Mouse (Mus musculus) cerebellum, postnatal 36 days (tissue): Measurements from ENCODE around the gene Sult1d1.
"Not testable (repeated sequence)": the region's sequence is repeated elsewhere in the genome, so short reads cannot be mapped to it uniquely, and the experiment has no call there.

Experiments
- DNase-seq, 2 experiments: peaks; one replicate each; pipeline ENCODE4 v3.0.0; 2021 to 2022; ENCODE audit warnings: mixed read lengths in 2 of 2

Sult1d1 gene

DNA sequence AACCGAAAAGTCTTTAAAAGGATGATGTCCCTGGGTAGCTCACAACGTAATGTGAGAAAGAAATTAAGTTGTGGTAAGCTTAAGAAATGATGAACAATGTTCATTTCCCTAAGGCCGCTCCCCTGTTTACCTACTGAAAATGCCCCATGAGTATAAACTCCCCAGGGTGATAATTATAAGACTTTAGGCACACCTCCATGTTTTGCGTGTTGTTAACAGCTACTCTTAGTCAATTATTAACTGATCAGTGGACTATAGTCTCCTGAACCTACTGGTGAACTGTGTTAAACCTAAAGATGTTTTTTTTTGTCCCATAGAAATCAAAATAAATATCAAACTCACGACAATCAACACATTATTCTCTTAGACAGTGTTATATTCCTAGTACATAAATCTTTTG lies at the start of gene Sult1d1:
TSS of gene Sult1d1 (minus strand) at position 183 of the 400 bp plus-strand sequence.
- DNase-seq, result no peak

GRCm38 (mm10) chr5:87615128-87615390 lies 46.2 kb upstream of the Sult1d1 start:
- no peak for DNase-seq

- DNase-seq, result no peak
Measured at GRCm38 (mm10) chr5:87614364-87615127, 45.7 kb upstream of the Sult1d1 start.

DNA sequence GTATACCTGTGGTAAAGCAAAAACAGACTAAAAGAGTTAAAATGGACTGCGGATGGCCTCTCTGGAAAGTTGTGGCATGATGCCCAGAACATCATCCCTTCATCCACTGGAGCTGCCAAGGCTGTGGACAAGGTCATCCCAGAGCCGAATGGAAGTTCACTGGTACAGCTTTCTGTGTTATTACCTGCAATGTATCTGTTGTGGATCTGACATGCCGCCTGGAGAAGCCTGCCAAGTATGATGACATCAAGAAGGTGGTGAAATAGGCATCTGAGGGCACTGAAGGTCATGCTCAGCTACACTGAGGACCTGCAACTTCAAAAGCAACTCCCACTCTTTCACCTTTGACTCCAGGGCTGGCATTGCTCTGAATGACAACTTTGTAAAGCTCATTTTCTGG lies 32.2 kb upstream of the Sult1d1 start:
- DNase-seq, result no peak

DNA sequence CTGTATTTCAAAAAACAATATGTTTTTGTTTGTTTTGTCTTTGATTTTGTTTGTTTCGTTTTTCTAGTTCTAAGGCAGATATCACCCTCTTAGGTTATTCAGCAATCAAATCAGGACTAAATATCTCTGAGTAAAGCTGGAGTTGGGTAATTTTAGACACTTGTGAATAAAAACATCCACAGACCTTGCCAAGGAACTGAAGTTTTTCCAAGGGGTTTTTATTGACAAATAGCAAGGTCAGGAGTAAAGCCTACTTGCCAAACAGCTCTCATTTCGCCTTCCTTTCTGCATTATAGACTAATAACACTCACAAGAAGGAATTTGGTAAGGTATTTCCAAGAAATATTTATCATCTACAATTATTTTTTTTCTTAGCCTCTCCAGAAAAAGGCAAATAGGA lies 29.1 kb upstream of the Sult1d1 start:
- DNase-seq, result no peak

- no peak for DNase-seq
Measured at GRCm38 (mm10) chr5:87591494-87591893, 22.7 kb upstream of the Sult1d1 start, which contains the start of gene Sult1e1. TSS of gene Sult1e1 (minus strand) at chr5:87591594.

- no peak for DNase-seq
Measured at GRCm38 (mm10) chr5:87589916-87590315, 21.1 kb upstream of the Sult1d1 start.

DNA sequence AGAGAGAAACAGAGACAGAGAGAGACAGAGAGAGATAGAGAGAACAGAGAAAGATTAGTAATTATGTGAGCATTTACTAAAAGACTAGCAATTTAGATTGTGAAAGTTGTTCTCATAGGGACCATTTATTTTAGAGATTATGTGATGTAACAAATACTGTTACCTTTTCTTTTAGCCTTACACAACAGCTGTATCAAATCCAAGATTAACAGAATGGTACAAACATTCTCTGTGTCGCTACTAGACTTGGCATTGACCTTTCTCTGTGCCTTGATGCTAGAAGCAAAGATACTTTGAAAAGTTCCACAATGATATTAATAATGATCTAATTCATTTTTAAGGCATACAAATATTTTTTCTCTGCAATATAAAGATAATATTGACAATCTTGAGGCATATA lies 11.6 kb upstream of the Sult1d1 start:
- DNase-seq, result no peak

GRCm38 (mm10) chr5:87574174-87574573 lies 5.3 kb upstream of the Sult1d1 start:
- no peak for DNase-seq

- no peak for DNase-seq
Measured at GRCm38 (mm10) chr5:87573490-87573889, 4.7 kb upstream of the Sult1d1 start.

DNA sequence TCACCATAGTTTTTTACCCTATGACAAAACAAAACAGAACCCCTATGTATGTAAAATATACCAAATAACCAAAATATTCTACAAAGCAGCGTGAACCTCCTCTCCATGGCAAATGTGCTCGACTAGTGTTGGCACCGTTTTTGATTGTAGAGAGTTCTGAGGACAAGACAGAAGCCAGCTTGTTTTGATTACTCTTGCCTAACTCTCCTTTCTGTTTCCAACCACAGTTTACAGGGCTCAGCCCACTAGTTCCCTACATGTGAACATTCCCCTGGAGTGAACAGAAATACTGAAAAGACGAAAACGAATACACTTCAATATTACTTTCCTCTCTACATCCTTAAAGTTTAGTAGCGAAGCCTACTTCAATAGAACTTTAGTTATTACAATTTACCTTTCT lies 4.0 kb upstream of the Sult1d1 start:
- no peak for DNase-seq

GRCm38 (mm10) chr5:87567306-87567705 lies 1.5 kb downstream of the Sult1d1 start:
- no peak for DNase-seq

GRCm38 (mm10) chr5:87562966-87563365 lies 5.9 kb downstream of the Sult1d1 start:
- DNase-seq, result no peak

DNA sequence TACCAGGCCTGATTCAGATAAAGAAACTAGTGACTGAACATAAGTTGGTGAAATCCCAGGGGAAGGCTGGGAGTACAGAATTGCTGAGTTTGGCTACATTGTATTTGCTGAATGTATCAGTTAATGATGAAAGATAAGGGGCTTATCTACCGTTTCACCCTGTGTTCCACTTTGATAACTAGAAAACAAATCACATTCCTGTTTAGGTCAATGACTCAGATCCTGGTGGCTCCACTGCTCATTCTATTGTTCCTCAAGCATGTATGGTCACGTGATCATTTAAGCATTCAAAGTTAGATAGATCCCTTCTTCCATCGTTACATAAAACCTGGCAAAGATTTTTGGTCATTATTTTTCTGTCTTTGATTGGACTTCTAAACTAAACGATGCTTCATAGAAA lies 6.3 kb downstream of the Sult1d1 start:
- DNase-seq, result no peak

DNA sequence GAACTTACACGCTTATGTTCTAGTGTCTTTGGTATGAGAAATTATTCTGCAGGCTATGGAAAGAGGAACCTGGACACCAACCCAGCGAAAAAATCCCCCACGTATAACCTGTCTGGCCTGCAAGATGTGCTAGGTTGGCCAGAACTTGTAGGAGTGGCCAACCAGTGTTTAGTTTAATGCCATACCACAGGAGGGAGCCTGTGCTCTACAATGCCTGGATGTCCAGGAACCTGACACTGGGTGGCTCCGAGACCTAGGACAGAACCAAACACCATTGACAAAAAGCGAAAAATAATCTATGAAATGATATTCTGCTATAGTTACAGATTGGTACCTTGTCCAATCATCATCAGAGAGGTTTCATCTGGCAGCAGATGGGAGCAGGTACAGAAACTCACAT lies 8.7 kb downstream of the Sult1d1 start:
- no peak for DNase-seq

- no peak for DNase-seq
Measured at GRCm38 (mm10) chr5:87550935-87551334, 17.9 kb downstream of the Sult1d1 start.

DNA sequence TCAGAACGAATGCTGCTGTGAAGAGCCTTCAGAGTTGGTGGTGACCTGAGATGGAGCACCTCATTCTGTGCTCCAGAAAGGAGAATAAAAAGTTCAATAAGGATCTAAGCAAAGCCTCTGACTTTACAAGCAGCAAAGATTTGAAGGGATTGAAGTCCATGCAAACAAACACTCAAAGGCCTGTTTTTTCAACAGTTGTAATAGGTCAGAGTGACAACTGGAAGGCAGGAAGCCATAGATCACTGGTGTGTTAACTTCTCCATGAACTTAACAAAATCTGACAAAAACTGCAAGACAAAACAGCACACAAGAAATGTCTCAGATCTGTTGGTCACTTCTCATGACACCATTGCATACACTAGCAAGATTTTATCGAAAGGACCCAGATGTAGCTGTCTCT lies 30.7 kb downstream of the Sult1d1 start, which contains the start of gene Sult1b1:
TSS of gene Sult1b1 (minus strand) at position 85 of the 400 bp plus-strand sequence.
- DNase-seq, result no peak

DNA sequence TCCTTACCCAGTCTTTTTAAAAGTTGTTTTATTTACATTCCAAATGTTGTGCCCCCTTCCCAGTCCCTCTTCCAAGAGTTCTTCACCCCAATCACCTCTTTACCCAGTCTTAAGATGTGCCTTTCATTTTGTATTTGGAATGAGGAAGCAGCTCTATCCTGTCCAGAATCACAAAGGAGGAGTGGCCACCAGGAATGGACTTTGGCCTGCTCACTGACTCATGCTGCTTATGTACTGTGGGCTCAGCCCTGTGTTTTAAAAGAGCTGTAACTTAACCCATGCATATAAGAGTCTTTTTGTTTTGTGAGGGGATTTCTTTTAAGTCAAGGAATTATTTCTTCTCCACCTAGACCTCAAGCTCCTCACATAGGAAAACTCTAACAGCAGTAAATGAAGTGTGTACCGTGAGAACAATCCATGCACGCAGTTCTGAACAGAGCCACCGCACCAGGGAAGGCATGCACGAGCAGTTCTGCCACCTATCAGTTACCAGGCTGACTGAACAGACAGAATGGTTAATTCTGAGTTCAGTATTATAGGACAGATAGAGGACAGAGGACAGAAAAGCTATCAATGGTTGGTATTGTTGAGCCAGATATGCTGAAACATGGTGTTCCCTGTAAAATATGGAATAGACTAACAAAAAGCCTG lies 32.7 kb downstream of the Sult1d1 start:
- DNase-seq, result no peak

DNA sequence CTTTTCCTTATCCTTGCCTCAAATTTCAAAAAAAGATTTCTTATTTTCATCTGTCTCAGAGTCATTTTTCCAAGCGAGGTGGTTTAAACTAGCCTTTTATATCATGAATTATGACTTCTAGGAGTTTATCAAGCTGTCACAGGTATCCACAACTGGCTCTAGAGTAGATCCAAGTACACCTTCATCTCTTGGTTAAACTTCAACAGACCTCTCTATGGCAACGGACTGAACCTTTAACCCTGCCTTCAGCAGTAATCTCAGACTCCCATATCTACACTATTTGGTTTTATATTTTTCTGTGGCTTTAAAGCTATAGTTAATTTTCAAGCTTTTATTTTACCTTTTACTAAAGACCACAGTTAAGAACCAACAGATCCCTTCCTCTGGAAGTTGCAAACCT lies 36.5 kb downstream of the Sult1d1 start:
- no peak for DNase-seq

DNA sequence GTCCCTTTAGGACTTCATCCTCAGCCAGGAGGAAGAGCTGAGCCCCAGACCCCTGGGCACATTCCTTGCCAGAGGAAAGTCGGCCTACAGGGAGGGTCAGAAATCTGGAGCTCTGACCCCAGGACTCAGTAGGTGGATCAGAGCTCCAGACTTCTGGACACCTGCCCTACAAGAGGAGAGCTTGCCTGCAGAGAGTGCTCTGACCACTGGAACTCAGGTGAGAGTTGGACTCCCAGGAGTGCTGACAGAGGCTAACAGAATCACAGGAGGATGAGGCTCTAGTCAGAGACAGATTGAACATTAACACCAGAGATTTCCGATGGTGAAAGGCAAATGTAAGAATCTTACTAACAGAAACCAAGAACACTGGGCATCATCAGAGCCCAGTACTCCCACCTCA lies 45.3 kb downstream of the Sult1d1 start:
- not testable (repeated sequence) for DNase-seq

GRCm38 (mm10) chr5:87505776-87506458 lies 62.9 kb downstream of the Sult1d1 start:
- no peak for DNase-seq
